Mouse (Mus musculus) naive thymus-derived CD4-positive, alpha-beta T cell, adult 2 months (primary cell): Measurements from ENCODE around the gene Srbd1.

Source experiments
- DNase-seq: peaks from one replicate; pipeline ENCODE4 v3.0.0-alpha.2; 2011; ENCODE audit warnings: low read depth

Srbd1 gene

DNA sequence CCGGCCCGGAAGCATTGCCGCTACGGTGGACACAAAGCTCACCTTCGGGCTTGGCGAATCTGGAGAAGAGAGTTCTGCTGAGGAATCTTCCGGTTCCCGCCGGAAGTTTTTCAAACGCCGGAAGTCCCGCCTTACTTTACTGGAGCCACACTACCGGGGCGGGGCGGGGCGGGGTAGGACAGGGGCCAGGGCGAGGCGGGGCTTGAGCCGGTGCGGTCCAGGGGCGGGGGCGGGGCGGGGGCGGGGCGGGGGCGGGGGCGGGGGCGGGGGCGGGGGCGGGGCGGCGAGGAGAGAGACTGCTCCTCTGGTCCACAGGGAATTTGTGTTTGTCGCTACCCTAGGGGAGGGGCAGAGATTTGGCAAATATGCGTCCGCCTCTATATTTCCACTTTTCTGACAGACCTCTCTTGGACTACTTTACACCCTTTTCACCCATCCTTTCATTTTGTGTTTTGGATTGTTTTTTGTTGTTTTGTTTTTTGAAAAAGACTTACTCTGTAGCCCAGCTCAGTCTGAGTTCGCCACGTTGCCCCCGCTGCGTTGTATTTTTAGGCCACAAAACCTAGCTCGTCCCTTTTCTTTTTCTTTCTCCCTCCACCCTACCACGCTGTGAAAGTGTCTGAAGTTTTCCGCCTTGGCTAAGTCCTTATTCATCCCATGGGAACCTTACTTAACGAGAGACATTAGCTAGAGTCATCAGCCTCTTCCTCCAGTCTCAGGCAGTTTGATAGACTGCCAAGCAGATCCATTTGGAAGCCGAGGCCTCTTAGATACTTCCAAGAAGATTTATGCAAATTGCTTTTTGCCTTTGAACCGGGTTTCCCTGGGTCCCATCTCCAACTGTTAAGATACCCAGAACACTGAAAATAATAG lies at the start of gene Srbd1:
TSS of gene Srbd1 (minus strand) at position 97 of the 873 bp plus-strand sequence.
- peak; percentile 91 for DNase-seq

DNA sequence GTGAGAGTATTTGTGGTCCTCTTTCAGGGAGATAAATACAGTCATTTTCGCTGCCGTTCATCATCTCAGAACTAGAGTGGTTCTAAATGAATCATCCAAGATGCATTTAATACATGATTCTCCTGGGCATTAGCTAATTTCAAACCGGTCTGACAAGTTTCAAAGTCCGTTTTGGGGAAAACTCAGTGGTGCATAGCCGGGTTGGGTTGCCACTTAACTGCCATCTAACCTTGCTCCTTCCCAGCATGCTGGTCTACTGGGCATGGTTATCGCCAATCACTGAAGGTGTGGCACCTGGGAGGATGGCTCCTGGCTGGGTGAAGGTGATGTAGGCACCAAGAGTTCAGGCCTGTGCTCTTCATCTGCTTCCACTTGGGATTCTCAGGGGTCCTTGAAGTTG lies 49.0 kb upstream of the Srbd1 start:
- no peak for DNase-seq

DNA sequence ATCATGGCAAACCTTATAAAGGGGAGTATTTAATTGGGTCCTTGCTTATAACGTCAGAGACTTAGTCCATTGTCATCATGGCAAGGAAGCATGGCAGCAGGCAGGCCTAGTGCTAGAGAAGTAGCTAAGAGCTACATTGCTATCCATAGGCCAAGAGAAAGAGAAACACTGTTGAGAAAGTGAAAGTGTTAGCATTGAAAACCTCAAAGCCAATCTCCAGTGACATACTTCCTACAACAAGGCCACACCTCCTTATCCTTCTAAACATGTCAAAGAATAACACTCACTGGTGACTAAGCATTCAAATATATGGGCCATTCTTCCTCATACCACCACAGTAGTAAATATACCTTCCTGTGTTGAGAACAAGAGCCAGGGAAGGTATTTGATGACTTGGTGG lies 42.8 kb upstream of the Srbd1 start:
- peak; percentile 61 for DNase-seq

DNA sequence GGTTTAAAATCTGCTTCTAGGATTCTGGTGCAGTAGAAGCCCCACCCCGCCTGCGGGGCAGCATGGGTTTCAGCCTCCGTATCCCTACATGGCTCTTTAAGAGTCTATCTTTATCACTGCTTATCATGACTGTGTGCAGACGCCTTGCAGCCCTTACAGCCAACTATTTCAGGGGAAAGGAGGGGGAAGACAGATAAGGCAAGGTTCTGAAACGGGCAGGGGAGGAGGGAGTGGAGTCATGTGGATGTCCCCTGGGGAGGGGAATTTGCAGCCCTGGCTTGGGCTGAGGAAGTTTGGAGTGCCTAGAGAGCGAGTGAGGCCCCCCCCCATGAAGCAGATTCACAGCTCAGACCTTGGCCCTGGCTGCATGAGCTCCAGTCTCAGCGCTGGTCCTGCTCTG lies 40.6 kb upstream of the Srbd1 start:
- DNase-seq, result no peak

- peak; percentile 49 for DNase-seq
Measured at GRCm38 (mm10) chr17:86184552-86185209, 39.7 kb upstream of the Srbd1 start.

DNA sequence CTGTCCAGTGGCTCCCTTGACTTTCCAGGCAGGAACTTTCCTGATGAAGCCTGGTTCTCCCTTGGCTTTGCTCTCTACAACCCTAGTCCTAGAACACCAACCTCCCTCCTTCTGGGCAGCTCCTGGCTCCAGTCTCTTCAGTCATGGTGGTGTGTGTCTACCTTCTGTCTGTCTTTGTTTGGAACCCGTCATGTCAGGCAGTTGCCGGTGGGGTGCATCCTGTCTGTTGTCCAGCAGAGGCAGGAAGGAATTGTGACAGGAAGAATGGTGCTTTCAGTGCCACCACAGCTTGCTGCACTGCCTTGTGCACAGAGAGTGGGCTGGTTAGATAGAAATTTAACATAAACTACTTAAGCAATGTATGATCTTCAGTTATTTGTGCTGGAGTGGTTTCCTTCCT lies 38.8 kb upstream of the Srbd1 start:
- no peak for DNase-seq

DNA sequence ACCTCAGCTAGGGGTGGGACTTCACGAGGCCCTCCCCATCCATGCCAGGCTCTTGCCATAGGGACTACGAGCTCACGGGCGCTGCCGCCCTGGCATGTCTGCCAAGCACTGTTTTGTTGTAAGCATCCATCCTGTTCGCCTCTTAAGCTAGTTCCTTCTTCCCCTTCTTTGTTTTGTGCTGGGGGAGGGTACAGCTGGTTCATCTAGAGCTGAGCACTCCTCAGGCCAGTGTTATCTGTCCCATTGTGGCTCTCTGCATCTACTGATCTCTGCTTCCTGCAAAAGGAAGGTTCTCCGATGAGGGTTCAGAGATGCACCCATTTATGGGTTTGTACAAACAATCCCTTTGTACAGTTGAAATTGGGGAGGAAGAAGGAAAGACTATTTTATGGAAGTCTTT lies 31.7 kb upstream of the Srbd1 start:
- no peak for DNase-seq

DNA sequence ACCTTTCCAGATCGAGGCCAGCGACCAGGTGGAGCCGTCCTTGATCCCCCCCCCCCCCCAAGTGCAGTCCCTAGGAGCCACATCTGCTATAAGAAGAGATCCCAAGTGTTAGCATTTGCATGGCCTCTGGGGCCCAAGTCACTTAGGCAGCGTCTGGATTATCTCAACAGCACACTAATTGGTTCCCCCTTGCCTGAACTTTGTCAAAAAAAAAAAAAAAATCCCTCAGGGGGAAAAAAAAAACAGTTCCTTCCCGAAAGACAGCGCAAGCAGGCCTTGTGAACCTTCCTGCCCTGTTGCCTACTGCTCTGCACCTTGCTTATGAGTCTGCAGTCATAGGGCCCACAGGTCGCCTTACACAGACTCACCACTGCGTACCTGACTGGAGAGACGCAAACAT lies 30.5 kb upstream of the Srbd1 start:
- no peak for DNase-seq

- DNase-seq, result no peak
Measured at GRCm38 (mm10) chr17:86170164-86170958, 25.4 kb upstream of the Srbd1 start.

DNA sequence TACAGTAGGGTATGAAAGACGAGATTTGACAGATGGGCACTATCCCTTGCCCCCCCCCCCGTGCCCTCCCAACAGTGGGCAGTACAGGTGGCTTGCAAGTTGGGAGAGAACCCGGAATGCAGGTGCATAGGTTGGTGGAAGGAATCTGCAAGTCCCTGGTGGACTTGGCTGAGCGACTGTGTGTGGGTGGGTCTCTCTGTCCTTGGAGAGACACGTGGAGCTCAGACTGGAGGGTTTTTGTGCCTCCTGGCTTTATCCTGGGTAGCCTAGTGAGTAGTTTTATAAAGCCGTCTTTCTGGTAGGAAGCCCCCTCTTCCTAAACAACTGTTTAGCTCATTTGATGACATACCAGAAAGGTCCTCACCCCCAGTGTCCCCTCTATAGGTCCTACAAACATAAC lies 24.1 kb upstream of the Srbd1 start:
- DNase-seq, result no peak

- DNase-seq, result peak; percentile 58
Measured at GRCm38 (mm10) chr17:86168231-86168981, 23.4 kb upstream of the Srbd1 start.

DNA sequence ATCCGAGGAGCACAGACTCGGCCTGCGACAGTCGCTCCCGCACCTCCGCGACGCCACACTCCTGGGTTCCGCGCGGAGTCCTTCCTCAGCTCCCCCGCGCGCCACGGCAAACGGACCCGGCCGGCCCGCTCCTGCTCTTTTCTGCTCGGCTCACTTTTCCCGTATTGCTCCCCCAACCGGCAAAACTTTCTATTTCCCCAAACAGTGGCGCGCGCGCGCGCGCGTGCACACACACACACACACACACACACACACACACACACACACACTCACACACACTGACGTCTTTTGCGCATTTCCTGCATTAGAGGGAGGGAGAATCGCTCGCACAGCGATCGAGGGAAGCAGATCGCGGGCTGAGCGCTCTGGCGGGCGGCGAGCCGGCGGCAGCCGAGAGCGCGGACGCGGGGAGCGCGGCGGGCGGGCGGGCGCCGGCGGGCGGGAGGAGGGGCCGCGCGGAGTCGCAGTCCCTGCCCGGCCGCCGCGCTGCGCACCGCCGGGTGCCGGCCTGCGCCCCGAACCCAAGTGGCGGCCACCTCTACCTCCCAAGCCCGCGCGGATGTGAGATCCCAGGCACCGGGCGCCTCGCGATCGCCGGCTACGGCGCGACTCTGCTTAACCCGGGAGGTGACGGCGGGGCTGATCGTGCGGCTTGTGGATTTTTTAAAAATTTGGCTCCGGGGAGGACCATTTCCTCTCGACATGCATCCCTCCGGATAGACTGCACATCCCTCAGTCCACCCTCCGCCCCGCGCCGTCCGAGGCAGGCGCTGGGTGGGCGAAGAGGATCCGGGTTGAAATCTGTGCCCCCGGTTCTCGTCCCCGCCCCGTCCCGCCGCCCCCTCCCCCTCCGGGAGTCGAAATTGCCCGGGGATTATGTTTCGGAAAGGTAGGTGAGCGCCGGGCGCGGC lies 22.6 kb upstream of the Srbd1 start, which contains the start of gene Prkce:
TSS of gene Prkce (plus strand) at position 466 of the 911 bp plus-strand sequence.
- peak; percentile 92 for DNase-seq

DNA sequence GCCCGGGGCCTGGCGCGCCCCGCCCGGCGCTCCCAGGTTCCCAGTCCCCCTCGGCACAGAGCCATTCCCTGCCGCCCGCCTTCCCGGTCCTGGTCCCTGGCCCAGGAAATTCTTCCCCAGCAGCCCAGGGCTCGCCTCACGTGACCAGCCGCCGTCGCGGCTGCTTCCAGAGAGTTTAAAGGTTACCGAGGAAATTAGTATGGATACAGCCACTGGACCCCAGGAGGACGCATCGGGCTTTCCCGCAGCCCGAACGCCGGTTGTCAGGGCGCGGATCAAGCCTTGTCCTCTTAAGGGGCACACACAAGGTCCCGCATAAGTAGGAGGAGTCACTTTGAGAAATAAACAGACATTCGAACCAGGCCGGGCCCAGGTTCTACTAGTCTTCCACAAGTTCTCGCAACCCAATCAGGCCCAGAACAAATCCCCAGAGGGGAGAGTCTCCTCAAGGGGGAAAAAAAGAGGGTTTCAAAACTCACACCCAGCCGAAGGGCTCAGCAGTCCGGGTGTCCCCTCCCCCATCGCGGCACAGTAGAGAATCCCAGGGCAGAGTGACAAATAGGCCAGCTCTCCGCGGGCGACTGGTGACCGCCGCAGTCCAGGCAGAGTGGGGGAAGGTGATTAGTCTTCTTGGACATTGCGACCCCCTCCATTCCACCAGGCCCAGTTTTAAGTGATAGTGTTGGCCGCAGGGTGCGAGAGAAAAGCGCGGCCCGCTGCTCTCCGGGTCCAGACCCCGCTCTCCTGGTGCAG lies 21.8 kb upstream of the Srbd1 start:
- DNase-seq, result no peak

- DNase-seq, result peak; percentile 37
Measured at GRCm38 (mm10) chr17:86166051-86166566, 21.1 kb upstream of the Srbd1 start.

GRCm38 (mm10) chr17:86164416-86164815 lies 19.4 kb upstream of the Srbd1 start:
- no peak for DNase-seq

- DNase-seq, result no peak
Measured at GRCm38 (mm10) chr17:86162672-86163071, 17.7 kb upstream of the Srbd1 start.

DNA sequence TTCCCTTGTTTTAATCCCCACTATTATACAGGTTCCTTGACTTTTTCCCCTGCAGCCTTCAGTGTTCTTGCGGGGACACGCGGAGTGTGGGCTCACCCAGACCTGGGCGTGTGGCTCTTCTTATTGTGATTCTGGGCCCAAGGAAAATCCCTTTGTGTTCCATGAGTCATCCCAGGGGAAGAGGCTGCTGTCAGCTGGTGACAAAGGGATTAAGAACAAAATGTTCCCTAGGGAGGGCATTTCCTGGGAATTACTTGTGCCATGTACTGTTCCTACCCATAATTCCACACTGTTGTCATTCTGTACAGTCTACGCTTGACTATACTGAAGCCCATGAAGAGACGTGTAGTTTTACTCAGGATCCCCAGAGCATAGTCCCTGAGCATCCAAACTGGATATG lies 12.0 kb upstream of the Srbd1 start:
- DNase-seq, result no peak

DNA sequence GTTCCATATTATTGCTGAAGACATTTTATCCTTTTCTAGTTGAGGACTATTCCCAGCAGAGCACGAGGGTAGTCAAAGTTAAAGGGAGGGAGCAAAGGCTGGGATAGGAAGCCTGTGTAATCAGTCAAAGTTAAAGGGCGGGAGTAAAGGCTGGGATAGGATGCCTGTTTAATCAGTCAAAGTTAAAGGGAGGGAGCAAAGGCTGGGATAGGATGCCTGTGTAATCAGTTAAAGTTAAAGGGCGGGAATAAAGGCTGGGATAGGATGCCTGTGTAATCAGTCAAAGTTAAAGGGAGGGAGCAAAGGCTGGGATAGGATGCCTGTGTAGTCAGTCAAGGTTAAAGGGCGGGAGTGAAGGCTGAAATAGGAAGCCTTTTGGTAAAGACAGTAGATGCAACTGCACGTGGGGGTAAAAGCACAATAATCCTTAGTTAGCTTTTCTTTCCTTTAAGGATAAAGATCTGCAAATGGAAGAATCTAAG lies 5.9 kb upstream of the Srbd1 start:
- peak; percentile 62 for DNase-seq

DNA sequence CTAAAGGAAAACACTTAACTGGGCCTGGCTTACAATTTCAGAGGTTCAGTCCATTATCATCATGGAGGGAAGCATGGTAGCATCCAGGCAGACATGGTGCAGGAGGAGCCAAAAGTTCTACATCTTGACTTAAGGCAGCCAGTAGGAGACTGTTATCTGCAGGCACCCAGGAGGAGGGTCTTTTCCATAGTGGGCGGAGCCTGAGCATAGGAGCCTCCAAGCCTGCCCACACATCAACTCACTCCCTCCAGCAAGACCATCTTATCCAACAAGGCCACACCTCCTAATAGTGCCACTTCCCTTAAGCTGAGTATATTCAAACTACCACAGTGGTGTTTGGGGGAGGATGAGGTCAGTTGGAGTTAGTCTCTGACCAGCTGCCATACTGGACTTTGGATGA lies 4.8 kb upstream of the Srbd1 start:
- no peak for DNase-seq
